Mouse (Mus musculus): ENCODE data around the gene Lta.

Lta gene

GRCm38 (mm10) chr17:35204494-35205379 is at the start of gene Lta:
Gene Lta, minus strand, starts transcription at chr17:35205351.
- no peak for DNase-seq (ENCODE audit: low spot score)

- DNase-seq (ENCODE audit: low spot score), result no peak
Measured at GRCm38 (mm10) chr17:35254241-35255098, 49.3 kb upstream of the Lta start.

DNA sequence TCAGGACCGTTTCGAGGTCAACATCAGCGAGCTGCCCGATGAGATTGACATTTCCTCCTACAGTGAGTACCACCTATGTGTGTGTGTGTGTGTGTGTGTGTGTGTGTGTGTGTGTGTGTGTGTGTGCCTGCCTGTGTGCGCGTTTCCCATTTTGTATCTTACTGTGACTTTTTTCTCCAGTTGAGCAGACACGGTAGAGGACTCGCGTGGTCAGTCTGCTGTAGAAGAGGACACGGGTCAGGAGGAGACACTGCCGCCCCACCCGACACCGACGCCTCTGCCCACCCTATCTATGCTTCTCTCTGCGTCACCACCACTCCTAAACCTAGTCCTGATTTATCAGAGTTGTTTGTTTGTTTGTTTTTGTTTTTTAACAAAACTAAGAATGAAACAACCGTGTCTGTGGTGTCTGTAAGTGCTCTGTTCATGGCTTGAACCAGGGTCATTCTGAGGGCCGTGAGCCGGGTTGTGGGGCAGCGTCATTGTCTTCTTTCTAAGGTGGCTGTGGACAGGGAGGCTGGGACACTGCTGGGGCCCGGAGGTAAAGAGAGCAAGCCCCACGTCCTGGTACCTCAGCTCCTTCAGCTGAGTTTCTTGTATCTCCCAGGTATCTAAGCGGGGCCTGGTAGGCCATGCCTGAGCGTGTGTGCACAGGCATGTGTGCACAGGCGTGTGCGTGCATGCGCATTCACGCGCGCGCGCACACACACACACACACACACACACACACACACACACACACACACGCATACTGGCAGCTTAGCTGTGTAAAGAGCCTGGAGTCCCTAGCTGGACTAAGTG is 48.3 kb upstream of the Lta start:
- no peak for DNase-seq (ENCODE audit: low spot score)

- no peak for DNase-seq (ENCODE audit: low spot score)
Measured at GRCm38 (mm10) chr17:35252619-35253292, 47.6 kb upstream of the Lta start.

DNA sequence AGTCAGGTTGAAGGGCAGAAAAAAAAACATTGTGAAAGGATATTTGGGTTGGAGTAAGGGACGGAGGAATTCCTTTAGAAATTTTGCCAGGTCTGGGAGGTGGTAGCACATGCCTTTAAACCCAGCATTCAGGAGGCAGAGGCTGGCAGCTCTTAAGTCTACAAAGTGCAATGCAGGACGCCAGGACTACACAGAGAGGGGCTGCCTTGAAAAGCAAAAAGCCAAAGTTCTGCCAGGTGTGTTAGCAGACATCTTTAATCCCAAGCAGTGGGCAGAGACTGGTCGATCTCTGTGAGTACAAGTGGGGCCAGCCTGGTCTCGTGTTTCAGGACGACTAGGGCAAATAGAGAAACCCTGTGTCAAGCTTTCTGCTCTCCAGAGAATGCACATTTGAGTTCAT is 46.8 kb upstream of the Lta start:
- no peak for DNase-seq (ENCODE audit: low spot score)

GRCm38 (mm10) chr17:35251162-35251719 is 46.1 kb upstream of the Lta start:
- no peak for DNase-seq (ENCODE audit: low spot score)

GRCm38 (mm10) chr17:35250348-35251120 is 45.4 kb upstream of the Lta start:
- DNase-seq (ENCODE audit: low spot score), result no peak

- DNase-seq (ENCODE audit: low spot score), result no peak
Measured at GRCm38 (mm10) chr17:35249451-35250197, 44.5 kb upstream of the Lta start.

DNA sequence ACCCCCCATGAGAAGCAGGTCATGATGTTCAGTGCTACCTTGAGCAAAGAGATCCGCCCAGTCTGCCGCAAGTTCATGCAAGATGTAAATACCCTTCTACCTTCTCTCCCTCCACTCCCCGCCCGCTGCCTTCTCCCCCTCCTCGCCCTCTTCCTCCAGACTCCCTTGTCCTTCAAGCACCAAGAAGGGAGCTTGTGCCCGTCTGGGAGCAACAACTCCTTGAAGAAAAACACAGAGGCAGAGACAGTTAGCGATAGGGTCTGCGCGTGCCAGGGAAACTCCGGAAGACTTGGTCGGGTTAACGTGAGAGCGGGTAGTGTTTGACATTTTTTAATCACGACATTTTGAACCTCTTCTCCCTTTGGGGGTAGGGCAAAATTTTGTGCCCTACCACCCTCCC is 43.8 kb upstream of the Lta start:
- no peak for DNase-seq (ENCODE audit: low spot score)

DNA sequence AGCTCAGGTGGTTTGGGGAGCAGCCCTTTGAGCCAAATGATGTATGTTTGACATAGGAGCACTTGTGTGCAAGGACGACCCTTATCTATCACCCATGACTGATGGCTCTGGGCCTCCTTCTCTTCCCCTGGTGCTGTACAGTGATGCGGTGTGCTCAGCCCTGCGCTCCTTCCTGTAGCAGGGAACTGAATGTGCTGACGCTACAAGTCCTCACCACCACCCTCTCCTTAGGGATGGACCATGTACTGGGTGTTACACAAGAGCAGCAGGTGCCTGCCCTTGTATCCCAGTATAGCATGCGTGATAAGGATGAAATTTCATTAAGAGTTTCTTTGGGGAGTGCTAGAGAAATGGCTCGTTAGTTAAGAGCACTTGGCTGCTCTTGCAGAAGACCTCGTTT is 42.0 kb upstream of the Lta start:
- DNase-seq (ENCODE audit: low spot score), result no peak

DNA sequence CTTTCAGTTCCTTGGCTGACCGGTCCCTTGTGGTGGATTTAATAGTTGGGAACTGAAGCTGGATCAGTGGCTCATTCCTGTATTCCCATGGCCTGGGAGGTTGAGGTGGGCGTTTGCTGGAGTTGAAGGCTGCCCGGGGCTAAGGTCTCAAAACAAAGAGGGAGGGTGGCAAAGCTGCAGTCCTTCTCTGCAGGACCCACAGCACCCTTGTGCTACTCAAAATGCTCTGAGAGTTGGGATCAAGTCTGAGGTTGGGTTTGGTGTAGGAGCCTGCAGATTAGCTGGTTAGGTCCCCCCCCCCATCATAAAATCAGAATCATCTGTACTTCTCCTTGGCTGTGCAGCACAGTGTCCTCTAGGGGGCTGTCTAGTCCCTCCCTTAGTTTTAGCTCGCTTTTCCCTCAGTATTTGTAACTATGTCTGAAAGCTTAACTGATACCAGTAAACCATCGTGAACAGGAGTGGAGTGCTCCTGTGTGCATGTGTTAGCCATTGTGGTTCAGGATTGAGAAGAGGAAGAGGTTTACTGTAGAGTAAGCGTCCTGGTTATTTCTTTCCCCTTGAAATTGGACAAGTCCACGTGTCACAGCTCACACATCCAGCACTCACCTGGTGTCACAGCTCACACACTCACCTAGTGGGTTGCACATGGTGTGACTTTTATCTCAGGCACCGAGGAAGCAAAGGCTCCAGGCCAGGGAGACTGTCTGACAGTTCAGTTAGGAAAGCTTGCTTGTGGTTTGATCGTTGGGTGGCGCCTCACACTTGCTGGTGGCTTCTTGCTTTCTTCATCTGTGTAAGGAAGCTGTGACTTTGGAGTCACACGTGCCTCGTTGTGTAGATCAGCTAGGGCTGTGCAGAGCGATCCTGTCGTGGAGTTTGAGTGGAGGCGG is 40.8 kb upstream of the Lta start:
- no peak for DNase-seq (ENCODE audit: low spot score)

GRCm38 (mm10) chr17:35244999-35245398 is 39.8 kb upstream of the Lta start:
- DNase-seq (ENCODE audit: low spot score), result no peak

- DNase-seq (ENCODE audit: low spot score), result no peak
Measured at GRCm38 (mm10) chr17:35243086-35243485, 37.9 kb upstream of the Lta start.

DNA sequence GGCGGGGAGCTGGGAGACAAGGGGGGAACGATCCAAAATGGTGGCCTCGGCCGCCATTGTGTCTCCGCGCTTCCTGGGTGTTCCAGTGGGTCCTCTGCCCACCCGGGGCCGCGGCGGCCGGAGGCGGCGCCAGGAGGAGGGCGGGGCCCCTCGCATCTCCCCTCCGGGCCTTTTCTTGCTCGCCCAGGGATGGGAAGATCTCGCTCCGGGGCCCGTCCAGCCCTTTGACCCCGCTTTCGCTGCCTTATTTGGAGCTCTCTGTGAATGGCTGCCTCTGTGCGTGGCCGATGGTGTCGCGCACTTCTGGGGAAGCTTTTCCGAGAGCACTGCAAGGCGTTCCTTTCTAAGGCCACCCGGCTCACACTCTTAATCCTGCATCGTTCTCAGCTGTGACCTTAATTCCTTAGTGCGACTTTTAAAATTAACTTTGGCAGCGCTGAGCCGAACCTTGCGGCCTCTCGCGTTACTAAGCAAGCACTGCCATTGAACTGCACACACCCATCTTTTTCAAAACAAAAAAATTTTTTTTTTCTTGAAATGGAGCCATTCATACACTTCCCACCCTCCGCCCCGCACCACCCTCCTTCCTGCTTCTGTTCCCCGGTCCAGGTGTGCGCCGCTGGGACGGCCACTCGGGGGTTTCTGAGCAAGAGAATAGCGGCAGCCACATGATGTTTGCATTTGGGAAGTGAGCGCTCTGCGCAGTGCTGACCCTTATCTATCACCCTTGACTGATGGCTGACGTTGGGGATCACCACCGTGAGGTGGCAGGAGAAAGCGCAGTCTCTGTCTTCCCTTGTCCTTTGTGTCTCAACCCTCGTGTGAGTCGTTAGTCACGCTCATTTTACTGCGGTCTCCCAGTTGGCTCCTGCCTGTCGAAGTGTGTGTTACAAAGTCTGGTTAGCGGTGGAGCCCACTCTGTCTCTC is 37.1 kb upstream of the Lta start:
- no peak for DNase-seq (ENCODE audit: low spot score)

DNA sequence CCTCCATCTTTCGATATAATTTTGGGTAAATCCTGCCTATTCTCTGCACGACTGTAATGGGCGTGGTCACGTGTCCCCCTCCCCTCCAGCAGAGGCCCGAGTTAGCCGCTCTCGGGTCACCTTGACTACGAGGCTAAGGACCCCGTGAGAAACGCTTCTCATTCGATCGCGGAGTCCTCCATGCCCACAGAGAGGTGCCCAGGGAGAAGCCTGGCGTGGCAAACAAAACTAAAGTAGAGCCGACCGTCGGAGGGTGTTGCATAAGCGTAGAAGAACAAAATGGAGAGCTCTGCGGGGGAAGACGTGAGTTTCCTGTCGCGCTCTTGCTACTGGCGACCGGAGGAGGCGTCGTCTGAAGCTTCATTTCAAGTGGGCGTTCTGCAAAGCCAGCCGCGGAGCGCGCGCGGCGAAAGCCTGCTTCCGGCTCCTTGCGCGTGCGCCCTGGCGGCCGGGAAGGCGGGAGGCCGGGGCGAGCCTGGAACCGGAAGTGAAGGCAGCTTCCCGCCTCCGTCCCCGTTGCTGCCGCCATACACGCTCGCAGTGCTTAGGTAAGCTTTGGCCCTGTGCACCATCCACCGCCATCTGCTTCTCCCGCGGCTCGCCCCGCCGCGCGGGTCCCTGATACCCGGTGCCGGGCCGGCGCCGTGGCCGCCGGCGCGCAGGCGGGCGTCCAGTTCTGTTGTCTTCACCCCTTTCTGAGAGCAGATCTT is 36.3 kb upstream of the Lta start, which contains the start of gene Ddx39b:
Gene Ddx39b (plus strand): TSS at position 442 of the 710 bp plus-strand sequence.
- DNase-seq (ENCODE audit: low spot score), result peak; percentile 91

- DNase-seq (ENCODE audit: low spot score), result no peak
Measured at GRCm38 (mm10) chr17:35240384-35241304, 35.5 kb upstream of the Lta start.
